Mouse (Mus musculus) lung, postnatal 25 days (tissue): ENCODE results near the gene Gm4779.
"Not testable (repeated sequence)": the region's sequence is repeated elsewhere in the genome, so short reads cannot be mapped to it uniquely, and the experiment has no call there.

Source experiments
- DNase-seq: peaks from one replicate; pipeline ENCODE4 v3.0.0; 2022; ENCODE audit warnings: low spot score

Gene Gm4779

GRCm38 (mm10) chrX:101794342-101794741, at the start of gene Gm4779, which contains the start of gene 8030474K03Rik:
Gm4779 (minus strand) TSS chrX:101794423.
8030474K03Rik (plus strand) TSS chrX:101794656.
- no peak for DNase-seq

GRCm38 (mm10) chrX:101819980-101820379, 25.8 kb upstream of the Gm4779 start:
- not testable (repeated sequence) for DNase-seq

DNA sequence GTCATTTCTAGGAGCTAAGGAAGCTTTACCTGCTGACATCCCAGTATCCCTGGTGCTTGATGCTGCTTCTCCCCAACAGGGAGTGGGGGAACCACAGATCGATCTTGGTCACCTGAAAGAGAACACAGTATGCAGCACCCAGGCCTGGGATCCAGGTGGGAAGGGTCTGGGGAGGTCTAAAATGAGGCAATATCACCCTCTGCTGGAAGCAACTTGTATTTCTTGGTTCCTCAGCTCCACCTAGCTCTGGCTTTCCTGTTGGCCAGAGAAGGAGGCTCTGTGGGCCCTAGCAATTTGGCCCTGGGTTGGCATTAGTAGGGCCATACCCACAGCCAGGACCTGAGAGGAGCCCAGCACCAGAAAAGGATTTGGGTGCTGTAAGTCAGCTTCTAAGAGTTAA, 24.9 kb upstream of the Gm4779 start:
- DNase-seq, result no peak

DNA sequence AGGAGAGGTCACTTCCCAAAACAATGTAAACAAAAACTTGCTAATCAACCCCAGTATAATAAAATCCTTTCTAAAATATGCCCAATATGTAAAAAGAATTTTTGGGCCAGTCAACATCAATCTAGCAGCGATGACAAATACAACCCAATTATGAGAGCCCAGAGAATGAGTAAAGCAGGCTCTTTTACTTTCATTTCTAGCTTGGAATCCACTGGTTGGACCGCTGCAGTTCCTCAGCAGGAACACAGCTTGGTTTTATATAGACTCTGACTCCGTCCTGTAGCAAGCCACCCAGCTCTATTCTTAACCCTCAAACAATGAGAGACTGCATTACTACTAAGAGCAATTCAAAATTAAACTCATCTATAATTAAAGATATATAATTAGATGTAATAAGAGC, 17.5 kb upstream of the Gm4779 start:
- no peak for DNase-seq

- no peak for DNase-seq
These were observed 11.3 kb upstream of the Gm4779 start for GRCm38 (mm10) chrX:101805512-101805911.

GRCm38 (mm10) chrX:101791551-101791950, 2.7 kb downstream of the Gm4779 start:
- peak; percentile 26 for DNase-seq

DNA sequence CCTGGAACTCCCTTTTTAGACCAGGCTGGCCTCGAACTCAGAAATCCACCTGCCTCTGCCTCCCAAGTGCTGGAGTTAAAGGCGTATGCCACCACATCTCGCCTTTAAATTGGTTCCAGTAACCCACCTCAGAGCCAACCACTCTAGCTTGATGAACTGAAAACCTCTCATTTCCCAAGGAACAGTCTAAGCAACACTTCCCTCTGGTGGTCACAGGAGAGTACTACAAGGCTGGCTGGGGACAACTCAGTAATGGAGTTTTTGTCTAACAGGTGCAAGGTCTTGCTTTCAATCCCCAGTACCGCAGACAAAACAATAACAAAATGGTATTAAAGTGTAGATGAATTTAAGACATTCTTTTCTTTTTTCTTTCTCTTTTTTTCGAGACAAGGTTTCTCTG, 22.2 kb downstream of the Gm4779 start:
- peak; percentile 50 for DNase-seq

DNA sequence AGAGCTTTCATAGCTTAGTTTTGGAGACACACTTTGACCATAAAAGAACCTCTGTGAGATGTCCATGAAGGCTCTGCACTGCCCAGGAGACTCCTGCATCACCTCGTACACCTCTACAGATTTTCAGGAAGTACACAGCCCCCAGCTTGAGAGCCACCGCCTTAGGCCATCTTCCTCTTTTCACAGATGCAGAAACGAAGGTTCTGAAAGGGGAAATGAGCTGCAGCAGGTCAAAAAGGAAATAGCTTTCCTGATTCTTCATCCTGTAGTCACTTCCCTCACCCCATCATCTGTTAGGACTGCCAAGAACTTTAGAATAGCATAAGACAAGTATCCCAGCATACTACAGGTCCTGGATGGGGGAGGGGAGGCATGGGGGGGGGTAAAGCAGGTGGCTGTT, 23.9 kb downstream of the Gm4779 start:
- DNase-seq, result peak; percentile 24

DNA sequence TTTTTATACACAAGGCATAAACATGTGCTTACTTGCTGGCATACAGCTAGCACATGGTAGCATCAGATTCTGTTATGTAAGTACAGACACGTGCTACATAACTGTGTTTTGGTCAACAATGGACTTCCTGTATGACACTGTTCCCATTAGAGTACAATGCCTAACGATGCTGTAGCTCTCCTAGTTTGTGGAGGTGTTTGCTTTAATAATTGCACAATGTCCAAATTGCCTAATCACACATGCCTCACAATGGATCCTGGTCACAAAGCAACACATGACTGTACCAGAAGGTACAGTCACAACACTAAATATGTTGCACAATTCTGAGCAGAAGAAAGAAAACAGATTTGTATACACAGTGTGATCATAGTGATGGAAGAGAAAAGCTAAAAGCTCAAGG, 24.7 kb downstream of the Gm4779 start:
- DNase-seq, result peak; percentile 13

DNA sequence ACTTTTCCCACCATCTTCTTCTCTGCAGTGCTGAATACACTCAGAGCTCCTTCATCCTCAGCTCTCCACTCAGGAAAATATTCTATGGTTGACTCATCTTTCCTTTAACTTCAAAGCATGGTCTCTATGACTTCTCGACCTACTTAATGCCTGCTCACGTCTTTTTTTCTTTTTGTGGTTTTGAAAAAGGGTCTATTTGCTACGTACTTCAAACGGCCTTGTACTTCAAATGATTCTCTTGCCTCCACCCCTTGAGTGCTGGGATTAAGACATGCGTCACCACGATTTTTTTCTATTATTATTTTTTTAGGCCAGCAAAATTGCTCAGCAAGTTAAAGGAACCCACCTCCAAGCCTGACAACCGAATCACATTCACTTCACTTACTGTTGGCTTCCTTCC, 26.9 kb downstream of the Gm4779 start:
- no peak for DNase-seq

- no peak for DNase-seq
These were observed 29.1 kb downstream of the Gm4779 start for GRCm38 (mm10) chrX:101765111-101765510.

GRCm38 (mm10) chrX:101764621-101765020, 29.6 kb downstream of the Gm4779 start:
- no peak for DNase-seq

DNA sequence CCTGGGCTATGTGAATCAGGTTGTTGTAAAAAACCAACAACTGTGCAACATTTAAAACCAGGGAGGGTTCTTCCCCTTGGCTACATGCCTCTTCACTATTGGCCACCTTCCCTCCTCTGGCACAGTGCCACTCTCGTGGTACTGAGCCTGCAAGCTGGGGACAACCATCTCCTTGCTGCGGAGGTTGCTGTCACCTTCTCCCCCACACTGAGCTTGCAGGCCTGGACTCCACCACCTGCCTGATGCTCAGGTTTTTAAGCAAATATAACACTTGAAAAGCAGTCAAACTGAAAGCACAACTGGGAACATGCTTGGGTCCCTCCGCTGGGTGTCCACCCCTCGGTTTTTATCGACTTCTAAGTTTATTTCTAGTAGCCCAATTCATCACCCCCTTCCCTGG, 39.7 kb downstream of the Gm4779 start:
- DNase-seq, result no peak

DNA sequence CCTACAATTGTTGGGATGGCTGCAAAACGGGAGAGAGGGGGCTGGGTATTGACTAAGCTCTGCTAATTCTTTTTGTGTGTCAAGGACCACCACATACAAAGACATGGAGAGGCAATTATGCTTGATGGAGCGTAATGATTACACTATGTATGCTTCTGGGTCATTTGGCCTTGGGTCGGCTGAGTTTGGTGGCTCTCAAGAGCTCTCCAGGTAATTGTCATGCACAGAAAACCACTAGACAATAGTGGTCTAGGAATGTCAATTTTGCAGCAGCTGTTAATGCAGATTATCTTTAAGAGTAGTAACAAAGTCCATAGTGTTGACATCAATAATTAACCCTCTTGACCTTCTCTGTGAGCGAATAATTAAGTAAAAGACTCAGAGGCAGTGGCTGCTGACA, 44.1 kb downstream of the Gm4779 start:
- DNase-seq, result no peak

- DNase-seq, result no peak
These were observed 53.2 kb downstream of the Gm4779 start for GRCm38 (mm10) chrX:101741064-101741433.

- DNase-seq, result no peak
These were observed 53.7 kb downstream of the Gm4779 start for GRCm38 (mm10) chrX:101740335-101741063.
